Mouse (Mus musculus): ENCODE data around the gene Ano2. TPM values are rescaled to one million over a fixed set of nuclear protein-coding genes. Genes with fewer than 3 reads are reported as not detected.

Gene Ano2
- total and polyA plus RNA-seq, 3 experiments = not detected

- no peaks in the 10 kb centered on the region for H3K36me3 ChIP-seq (replicated peaks in 1 of 2; ENCODE audit: control insufficient read depth in 1 of 2, insufficient read depth in 1 of 2, low read length in 1 of 2)
- no peak overlapping the region for H3K27ac ChIP-seq (ENCODE audit: insufficient read depth, low read depth)
- TF ChIP-seq MEF2A (IDR thresholded peaks at IDR 0.05; ENCODE audit: borderline replicate concordance, low read depth, low read length) (no peak), RAD21 (IDR thresholded peaks at IDR 0.05; ENCODE audit: low read depth, low read length) (peak; percentile 7), CTCF (conservative IDR thresholded peaks at IDR 0.05 in 1 of 2, IDR thresholded peaks at IDR 0.05 in 1 of 2; ENCODE audit: low read depth in 2 of 2, low read length in 2 of 2) (peak; percentile 34 to 37)
- H3K4me1 ChIP-seq (ENCODE audit: control insufficient read depth in 1 of 2, insufficient read depth in 2 of 2) = peaks cover 0 to 15% of the 10 kb centered on the region in 2 experiments; a peak in 2 of 4 replicates
- no peak overlapping the region for H3K4me3 ChIP-seq (replicated peaks in 1 of 3; ENCODE audit: low read depth in 2 of 3, low read length in 2 of 3, poor library complexity in 1 of 3)
- H3K9me3 ChIP-seq (replicated peaks; ENCODE audit: low read length) = peaks cover 4% of the 10 kb centered on the region
- no peak overlapping the region for H3K4me2 ChIP-seq (ENCODE audit: insufficient read depth, low read depth, poor library complexity, severe bottlenecking)
- in situ Hi-C loops (cut with MboI; ENCODE audit: low pct_ligation_motif_present, low pct_unique_long_range_greater_than_20kb, low sequenced_read_pairs) = no loop called here
- dilution Hi-C loops (cut with MboI; ENCODE audit: extremely low pct_ligation_motif_present, extremely low pct_unique_long_range_greater_than_20kb, low sequenced_read_pairs) = no loop called here
- H3K9ac ChIP-seq (ENCODE audit: insufficient read depth, low read depth) = no peak overlapping the region
- H3K27me3 ChIP-seq (replicated peaks) = peaks cover 76% of the 10 kb centered on the region
- no peak for DNase-seq (ENCODE audit: extremely low read depth)
- no peaks in the 10 kb centered on the region for H3K79me2 ChIP-seq (replicated peaks; ENCODE audit: control insufficient read depth, extremely low read depth, insufficient read depth, poor library complexity, severe bottlenecking)
Observed at GRCm38 (mm10) chr6:125726408-125726807, 36.2 kb downstream of the Ano2 start.

DNA sequence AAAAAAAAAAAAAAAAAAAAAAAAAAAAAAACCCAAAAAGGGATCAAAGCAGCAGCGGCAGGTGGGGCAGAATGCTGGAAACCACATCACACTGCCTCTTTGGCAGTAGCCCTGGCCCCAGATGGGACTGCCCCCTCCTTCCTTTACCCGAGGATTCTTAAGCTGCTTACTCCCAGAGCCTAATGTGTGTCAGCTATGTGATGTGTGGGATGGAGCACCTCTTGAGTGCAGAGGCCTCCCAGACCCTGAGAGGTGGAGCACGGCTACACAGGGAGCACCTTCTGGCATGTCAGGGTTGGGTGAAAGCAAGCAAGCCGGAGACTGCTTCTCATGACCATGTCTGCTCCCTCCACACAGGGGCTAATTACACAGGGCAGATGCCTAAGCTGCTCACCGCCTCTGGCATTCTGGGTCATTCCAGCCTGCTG is 37.3 kb downstream of the Ano2 start:
- dilution Hi-C loops (cut with MboI; ENCODE audit: extremely low pct_ligation_motif_present, extremely low pct_unique_long_range_greater_than_20kb, low sequenced_read_pairs) = no loop called here
- in situ Hi-C loops (cut with MboI; ENCODE audit: low pct_ligation_motif_present, low pct_unique_long_range_greater_than_20kb, low sequenced_read_pairs) = no loop called here
- H3K4me2 ChIP-seq (ENCODE audit: insufficient read depth, low read depth, poor library complexity, severe bottlenecking) = no peak overlapping the region

DNA sequence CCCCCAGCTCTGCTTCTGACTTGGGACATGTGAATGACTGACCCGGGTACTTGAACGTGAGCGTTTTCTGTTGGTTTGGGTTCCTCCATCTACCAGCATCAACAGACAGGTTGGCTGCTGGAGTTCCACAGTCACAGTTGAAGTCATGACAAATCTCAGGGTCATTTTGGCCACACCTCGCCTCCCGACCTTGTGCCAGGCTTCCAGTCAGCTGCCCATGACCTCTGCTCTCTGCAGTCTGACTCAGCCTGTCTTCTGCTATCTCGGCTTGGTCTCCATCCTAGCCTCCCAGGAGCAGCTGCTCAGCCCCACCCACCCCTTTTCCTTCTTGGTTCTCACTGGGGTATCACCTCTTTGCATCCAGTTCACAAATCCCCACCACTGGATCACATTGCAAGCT is 39.3 kb downstream of the Ano2 start:
- no peak for DNase-seq (ENCODE audit: extremely low read depth)
- Histone ChIP-seq H3K36me3 (replicated peaks in 1 of 2; ENCODE audit: control insufficient read depth in 1 of 2, insufficient read depth in 1 of 2, low read length in 1 of 2) (no peaks in the 10 kb centered on the region), H3K4me1 (ENCODE audit: control insufficient read depth in 1 of 2, insufficient read depth in 2 of 2) (peaks cover 0 to 25% of the 10 kb centered on the region in 2 experiments; a peak in 2 of 4 replicates), H3K27me3 (replicated peaks) (peaks cover 67% of the 10 kb centered on the region), H3K4me2 (ENCODE audit: insufficient read depth, low read depth, poor library complexity, severe bottlenecking) (no peak overlapping the region), H3K9me3 (replicated peaks; ENCODE audit: low read length) (peaks cover 4% of the 10 kb centered on the region), H3K27ac (ENCODE audit: insufficient read depth, low read depth) (no peak overlapping the region), H3K4me3 (replicated peaks in 1 of 3; ENCODE audit: low read depth in 2 of 3, low read length in 2 of 3, poor library complexity in 1 of 3) (no peak overlapping the region), H3K9ac (ENCODE audit: insufficient read depth, low read depth) (no peak overlapping the region), H3K79me2 (replicated peaks; ENCODE audit: control insufficient read depth, extremely low read depth, insufficient read depth, poor library complexity, severe bottlenecking) (no peaks in the 10 kb centered on the region)
- TF ChIP-seq HCFC1 (IDR thresholded peaks at IDR 0.05; ENCODE audit: low read depth, low read length) = no peak
- no peak for TF ChIP-seq ZC3H11A (IDR thresholded peaks at IDR 0.05; ENCODE audit: low read depth, low read length)
- no peak for TF ChIP-seq MAZ (IDR thresholded peaks at IDR 0.05; ENCODE audit: low read depth, low read length)
- no peak for TF ChIP-seq TBP (conservative IDR thresholded peaks at IDR 0.05; ENCODE audit: low read depth, low read length)
- no peak for TF ChIP-seq NRF1 (IDR thresholded peaks at IDR 0.05; ENCODE audit: low read depth, low read length)
- no peak for TF ChIP-seq USF1 (IDR thresholded peaks at IDR 0.05; ENCODE audit: low read depth, low read length)
- no peak for TF ChIP-seq RAD21 (IDR thresholded peaks at IDR 0.05; ENCODE audit: low read depth, low read length)
- TF ChIP-seq BHLHE40 (IDR thresholded peaks at IDR 0.05; ENCODE audit: low read depth, low read length) = no peak
- no peak for TF ChIP-seq MYC (IDR thresholded peaks at IDR 0.05; ENCODE audit: low read depth, low read length)
- no peak for TF ChIP-seq POLR2AphosphoS2 (IDR thresholded peaks at IDR 0.05; ENCODE audit: low read depth, low read length)
- TF ChIP-seq ZNF384 (IDR thresholded peaks at IDR 0.05; ENCODE audit: low read depth, low read length) = no peak
- no peak for TF ChIP-seq GABPA (IDR thresholded peaks at IDR 0.05; ENCODE audit: insufficient replicate concordance, low read depth, low read length)
- no peak for TF ChIP-seq ZMIZ1 (IDR thresholded peaks at IDR 0.05; ENCODE audit: low read depth, low read length)
- no peak for TF ChIP-seq ELF1 (IDR thresholded peaks at IDR 0.05; ENCODE audit: low read depth, low read length)
- TF ChIP-seq NELFE (IDR thresholded peaks at IDR 0.05; ENCODE audit: low read depth, low read length) = no peak
- TF ChIP-seq SMC3 (IDR thresholded peaks at IDR 0.05; ENCODE audit: low read depth, low read length) = no peak
- TF ChIP-seq MXI1 (IDR thresholded peaks at IDR 0.05; ENCODE audit: low read depth, low read length) = no peak
- TF ChIP-seq E2F4 (IDR thresholded peaks at IDR 0.05; ENCODE audit: insufficient replicate concordance, low read depth, low read length) = no peak
- no peak for TF ChIP-seq JUN (IDR thresholded peaks at IDR 0.05; ENCODE audit: insufficient read depth, low read depth, low read length)
- dilution Hi-C loops (cut with MboI; ENCODE audit: extremely low pct_ligation_motif_present, extremely low pct_unique_long_range_greater_than_20kb, low sequenced_read_pairs) (no loop called here), in situ Hi-C loops (cut with MboI; ENCODE audit: low pct_ligation_motif_present, low pct_unique_long_range_greater_than_20kb, low sequenced_read_pairs) (no loop called here)

More for the DNA sequence above, 37.3 kb downstream of the Ano2 start:
- DNase-seq (ENCODE audit: extremely low read depth) = no peak
- Histone ChIP-seq H3K4me3 (replicated peaks in 1 of 3; ENCODE audit: low read depth in 2 of 3, low read length in 2 of 3, poor library complexity in 1 of 3) (no peak overlapping the region), H3K9ac (ENCODE audit: insufficient read depth, low read depth) (no peak overlapping the region), H3K4me1 (ENCODE audit: control insufficient read depth in 1 of 2, insufficient read depth in 2 of 2) (peaks cover 0 to 21% of the 10 kb centered on the region in 2 experiments; a peak in 2 of 4 replicates), H3K27me3 (replicated peaks) (peaks cover 70% of the 10 kb centered on the region), H3K36me3 (replicated peaks in 1 of 2; ENCODE audit: control insufficient read depth in 1 of 2, insufficient read depth in 1 of 2, low read length in 1 of 2) (no peaks in the 10 kb centered on the region), H3K27ac (ENCODE audit: insufficient read depth, low read depth) (no peak overlapping the region), H3K79me2 (replicated peaks; ENCODE audit: control insufficient read depth, extremely low read depth, insufficient read depth, poor library complexity, severe bottlenecking) (no peaks in the 10 kb centered on the region), H3K9me3 (replicated peaks; ENCODE audit: low read length) (peaks cover 4% of the 10 kb centered on the region)
- no peak for TF ChIP-seq SIN3A (IDR thresholded peaks at IDR 0.05; ENCODE audit: low read length)
- no peak for TF ChIP-seq RCOR1 (conservative IDR thresholded peaks at IDR 0.05; ENCODE audit: low read depth, low read length)
- TF ChIP-seq POLR2AphosphoS2 (IDR thresholded peaks at IDR 0.05; ENCODE audit: low read depth, low read length) = no peak
- TF ChIP-seq ZNF384 (IDR thresholded peaks at IDR 0.05; ENCODE audit: low read depth, low read length) = peak; percentile 82; the same call in 1 of the 2 replicates
- TF ChIP-seq POLR2A (IDR thresholded peaks at IDR 0.05; ENCODE audit: low read depth, low read length) = no peak
- TF ChIP-seq USF2 (conservative IDR thresholded peaks at IDR 0.05; ENCODE audit: low read depth, low read length) = no peak
- no peak for TF ChIP-seq MAZ (IDR thresholded peaks at IDR 0.05; ENCODE audit: low read depth, low read length)
- TF ChIP-seq GABPA (IDR thresholded peaks at IDR 0.05; ENCODE audit: insufficient replicate concordance, low read depth, low read length) = no peak
- TF ChIP-seq NRF1 (IDR thresholded peaks at IDR 0.05; ENCODE audit: low read depth, low read length) = no peak
